Mouse (Mus musculus) heart, adult 2 months (tissue): ENCODE measurements around the gene Clip2.

Experiments
- CTCF ChIP-seq: fragments of 200-600 bp; IDR thresholded peaks from 2 replicates; pipeline ENCODE4 v1.8.1; 2022; ENCODE audit warnings: antibody characterized with exemption, mild to moderate bottlenecking, moderate library complexity
- EP300 ChIP-seq: fragments of 200-500 bp; IDR thresholded peaks from 2 replicates; pipeline ENCODE4 v1.6.1; 2011; ENCODE audit warnings: low read depth, low read length, control low read depth; ENCODE audit not compliant: insufficient read depth

DNA sequence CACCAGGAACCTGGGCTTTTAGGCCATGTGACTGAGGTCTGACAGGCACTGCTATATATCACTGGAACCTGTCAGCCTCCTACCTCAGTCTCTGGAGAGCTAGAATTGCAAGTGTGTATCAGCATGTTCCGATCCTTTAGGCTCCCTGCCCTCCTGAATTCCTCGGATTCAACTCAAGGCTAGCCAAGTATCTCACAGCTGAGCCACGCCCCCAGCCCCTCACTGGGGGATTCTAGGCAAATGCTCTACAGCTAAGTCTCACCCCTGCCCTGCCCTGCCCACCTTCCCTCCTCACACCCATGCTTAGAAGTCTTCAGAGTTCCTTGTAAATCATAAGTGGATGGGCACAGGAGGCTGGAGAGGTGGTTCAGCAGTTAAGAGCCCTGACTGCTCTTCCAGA lies 111.1 kb downstream of the Clip2 start:
- TF ChIP-seq EP300 (no peak), CTCF (no peak)
